Mouse (Mus musculus) embryonic facial prominence, embryonic 13.5 days (tissue): ENCODE results near the gene Olfr1489. TPM values are rescaled to one million over a fixed set of nuclear protein-coding genes. Genes with fewer than 3 reads are reported as not detected.
"Not testable (repeated sequence)": the region's sequence is repeated elsewhere in the genome, so short reads cannot be mapped to it uniquely, and the experiment has no call there.

ENCODE experiments used
- ATAC-seq: fragments of 200-750 bp; cut with Nextera tagmentation; 2 replicates; pipeline ENCODE4 v1.8.0; 2017; ENCODE audit warnings: low read depth; ENCODE audit not compliant: insufficient number of reproducible peaks, insufficient read depth, low FRiP score, low TSS enrichment
- H3K27ac ChIP-seq: fragments of 300-500 bp; sonication (generic); 2 replicates; pipeline ENCODE4 v1.5.1; 2015; ENCODE audit warnings: moderate library complexity, mild to moderate bottlenecking, inconsistent platforms
- H3K27me3 ChIP-seq: fragments of 300-500 bp; sonication (generic); 2 replicates; pipeline ENCODE4 v1.6.1; 2015; ENCODE audit warnings: mild to moderate bottlenecking, inconsistent platforms
- H3K36me3 ChIP-seq: fragments of 300-500 bp; sonication (generic); 2 replicates; pipeline ENCODE4 v1.6.1; 2015; ENCODE audit warnings: mild to moderate bottlenecking, inconsistent platforms
- H3K4me1 ChIP-seq: fragments of 300-500 bp; sonication (generic); 2 replicates; pipeline ENCODE4 v1.6.1; 2015; ENCODE audit warnings: inconsistent platforms
- H3K4me2 ChIP-seq: fragments of 300-500 bp; sonication (generic); 2 replicates; pipeline ENCODE4 v1.6.1; 2015; ENCODE audit warnings: moderate library complexity, mild to moderate bottlenecking, inconsistent platforms
- H3K4me3 ChIP-seq: fragments of 300-500 bp; sonication (generic); 2 replicates; pipeline ENCODE4 v1.5.1; 2015; ENCODE audit warnings: mild to moderate bottlenecking, inconsistent platforms
- H3K9ac ChIP-seq: fragments of 300-500 bp; sonication (generic); 2 replicates; pipeline ENCODE4 v1.6.1; 2015; ENCODE audit warnings: mild to moderate bottlenecking, inconsistent platforms
- H3K9me3 ChIP-seq: fragments of 300-500 bp; sonication (generic); 2 replicates; pipeline ENCODE4 v1.6.1; 2016; ENCODE audit warnings: inconsistent platforms
- WGBS: fragments of 180-500 bp; shearing (Covaris S2); methylation state at CpG from one replicate; pipeline ENCODE4 v1.1.7; 2015; ENCODE audit warnings: mixed read lengths; 5-methylcytosine and 5-hydroxymethylcytosine counted together
- microRNA-seq: library from miRNA; unstranded; fragments of <30 nt; microRNA quantifications from one replicate; pipeline ENCODE4, GENCODE M21; 2016
- polyA plus RNA-seq: library from polyadenylated mRNA; unstranded; fragments of >200 nt; fragmentation: Nextera tagmentation; extraction: Ambion mirVana; gene quantifications from 2 replicates; pipeline ENCODE4 v1.2.1, GENCODE M21; 2015

Gene Olfr1489
- polyA plus RNA-seq: not detected in 2 replicates

DNA sequence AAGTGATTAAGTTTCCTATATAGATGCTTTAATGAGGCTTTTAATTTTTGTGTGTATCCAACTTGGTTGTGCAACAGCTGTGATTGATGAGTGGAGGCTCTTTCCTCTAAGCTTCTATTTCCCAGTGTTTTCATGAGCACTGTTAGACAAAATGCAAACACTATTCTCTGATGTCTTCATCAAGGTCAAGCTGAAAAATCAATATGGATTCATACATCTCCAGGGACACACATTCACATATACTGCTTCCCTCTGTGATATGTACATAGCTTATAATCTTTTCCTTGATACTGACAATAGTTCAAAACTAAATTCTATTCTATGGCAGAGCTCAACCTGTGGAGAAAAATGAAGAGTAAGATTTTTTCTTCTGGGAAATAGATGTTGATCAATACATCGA lies at the start of gene Olfr1489:
Gene Olfr1489, plus strand, starts transcription at position 301 of the 400 bp plus-strand sequence.
- no peak within 1 kb of the TSS for H3K4me2 ChIP-seq
- H3K27ac ChIP-seq: no peak within 1 kb of the TSS
- H3K9ac ChIP-seq: no peak within 1 kb of the TSS
- H3K4me3 ChIP-seq: no peak within 1 kb of the TSS
- no peaks in the 10 kb centered on the region for H3K4me1 ChIP-seq
- ATAC-seq: no peak
- H3K27me3 ChIP-seq: no peaks in the 10 kb centered on the region
- H3K9me3 ChIP-seq: peaks cover 3% of the 10 kb centered on the region; the same call in 1 of the 2 replicates
- H3K36me3 ChIP-seq: no peaks in the 10 kb centered on the region
- 84% methylated on average over 1 of the region's 1 CpGs for WGBS

GRCm38 (mm10) chr19:13583211-13583610 lies 48.2 kb upstream of the Olfr1489 start, which contains the start of gene Olfr1484:
Gene Olfr1484, plus strand, starts transcription at chr19:13583511.
- Histone ChIP-seq H3K4me2 (no peak within 1 kb of the TSS), H3K4me3 (no peak within 1 kb of the TSS), H3K27me3 (no peaks in the 10 kb centered on the region), H3K4me1 (no peaks in the 10 kb centered on the region), H3K36me3 (no peaks in the 10 kb centered on the region), H3K27ac (no peak within 1 kb of the TSS), H3K9me3 (0 out of 2 replicates have a peak, but pooled peaks cover 4% of the 10 kb centered on the region), H3K9ac (no peak within 1 kb of the TSS)
- WGBS: 82% methylated on average over 1 of the region's 1 CpGs
- no peak for ATAC-seq

GRCm38 (mm10) chr19:13617075-13617474 lies 14.3 kb upstream of the Olfr1489 start, which contains the start of gene Olfr1487:
Gene Olfr1487, plus strand, starts transcription at chr19:13617375.
- not testable (repeated sequence) for H3K4me3 ChIP-seq, H3K36me3 ChIP-seq, H3K27me3 ChIP-seq, H3K9ac ChIP-seq, H3K27ac ChIP-seq, H3K4me2 ChIP-seq, H3K9me3 ChIP-seq, ATAC-seq, H3K4me1 ChIP-seq
- 88% methylated on average over 2 of the region's 2 CpGs for WGBS

- H3K27me3 ChIP-seq: no peaks in the 10 kb centered on the region
- no peak within 1 kb of the TSS for H3K27ac ChIP-seq
- 0 out of 2 replicates have a peak, but pooled peaks cover 12% of the 10 kb centered on the region for H3K9me3 ChIP-seq
- no peak within 1 kb of the TSS for H3K4me2 ChIP-seq
- 72% methylated on average over 1 of the region's 1 CpGs for WGBS
- H3K4me3 ChIP-seq: no peak within 1 kb of the TSS
- ATAC-seq: no peak
- H3K4me1 ChIP-seq: no peaks in the 10 kb centered on the region
- H3K36me3 ChIP-seq: no peaks in the 10 kb centered on the region
- no peak within 1 kb of the TSS for H3K9ac ChIP-seq
Measured at GRCm38 (mm10) chr19:13650791-13651190, 19.4 kb downstream of the Olfr1489 start, which contains the start of gene Olfr1490. Gene Olfr1490, plus strand, starts transcription at chr19:13651091.

Small RNA genes lying within 50 kb of the gene (microRNA-seq; reads per million reads assigned to microRNA genes)
- gene Gm22323: not detected
- not detected for gene Gm23931

Other genes with a start within 250 kb of the Olfr1489 start
- not detected in 2 replicates for gene Olfr1469, start 223.8 kb upstream of the Olfr1489 start, polyA plus RNA-seq
- not detected in 2 replicates for gene Olfr1471, start 188.2 kb upstream of the Olfr1489 start, polyA plus RNA-seq
- not detected in 2 replicates for gene Olfr1472, start 175.5 kb upstream of the Olfr1489 start, polyA plus RNA-seq
- gene Olfr1474, start 162.1 kb upstream of the Olfr1489 start, polyA plus RNA-seq: not detected in 2 replicates
- not detected in 2 replicates for gene Olfr1475, start 151.4 kb upstream of the Olfr1489 start, polyA plus RNA-seq
- not detected in 2 replicates for gene Olfr1477, start 131.1 kb upstream of the Olfr1489 start, polyA plus RNA-seq
- gene Olfr1480, start 103.7 kb upstream of the Olfr1489 start, polyA plus RNA-seq: not detected in 2 replicates
- gene Olfr1484, start 48.1 kb upstream of the Olfr1489 start, polyA plus RNA-seq: not detected in 2 replicates
- gene Olfr1487, start 14.2 kb upstream of the Olfr1489 start, polyA plus RNA-seq: not detected in 2 replicates
- not detected in 2 replicates for gene Olfr1490, start 19.5 kb downstream of the Olfr1489 start, polyA plus RNA-seq
- gene Olfr1491, start 65.6 kb downstream of the Olfr1489 start, polyA plus RNA-seq: not detected in 2 replicates
- not detected in 2 replicates for gene Olfr1493-ps1, start 91.7 kb downstream of the Olfr1489 start, polyA plus RNA-seq
- not detected in 2 replicates for gene Olfr1494, start 108.1 kb downstream of the Olfr1489 start, polyA plus RNA-seq
- gene Olfr1495, start 133.0 kb downstream of the Olfr1489 start, polyA plus RNA-seq: not detected in 2 replicates
- gene Olfr1496, start 146.3 kb downstream of the Olfr1489 start, polyA plus RNA-seq: not detected in 2 replicates
- gene Olfr1497, start 166.6 kb downstream of the Olfr1489 start, polyA plus RNA-seq: not detected in 2 replicates
- not detected in 2 replicates for gene Olfr1499, start 187.8 kb downstream of the Olfr1489 start, polyA plus RNA-seq
- gene Olfr1500, start 198.9 kb downstream of the Olfr1489 start, polyA plus RNA-seq: not detected in 2 replicates
- not detected in 2 replicates for gene Olfr1501, start 219.1 kb downstream of the Olfr1489 start, polyA plus RNA-seq
- gene Olfr1502, start 230.2 kb downstream of the Olfr1489 start, polyA plus RNA-seq: not detected in 2 replicates